Mouse (Mus musculus) midbrain, embryonic 16.5 days (tissue): Measurements from ENCODE around the gene AC140267.1. TPM values are rescaled to one million over a fixed set of nuclear protein-coding genes. Genes with fewer than 3 reads are reported as not detected.
A peak's percentile ranks its signal among the peaks of the same experiment; 100 is the strongest.

Source experiments
- ATAC-seq: fragments of 200-750 bp; cut with Nextera tagmentation; 2 replicates; pipeline ENCODE4 v1.8.0; 2017; ENCODE audit warnings: moderate TSS enrichment
- H3K27ac ChIP-seq: fragments of 300-500 bp; sonication (generic); 2 replicates; pipeline ENCODE4 v1.5.1; 2014; ENCODE audit warnings: mild to moderate bottlenecking, low read length, mixed read lengths
- H3K27me3 ChIP-seq: fragments of 300-500 bp; sonication (generic); 2 replicates; pipeline ENCODE4 v1.6.1; 2014; ENCODE audit warnings: low read depth, low read length, mixed read lengths; ENCODE audit not compliant: control insufficient read depth, insufficient read depth
- H3K36me3 ChIP-seq: fragments of 300-500 bp; sonication (generic); 2 replicates; pipeline ENCODE4 v1.6.1; 2014; ENCODE audit warnings: mild to moderate bottlenecking, low read length, moderate library complexity, mixed read lengths; ENCODE audit not compliant: control insufficient read depth, insufficient read depth
- H3K4me1 ChIP-seq: fragments of 300-500 bp; sonication (generic); 2 replicates; pipeline ENCODE4 v1.6.1; 2014; ENCODE audit warnings: mild to moderate bottlenecking, low read length, mixed read lengths; ENCODE audit not compliant: control insufficient read depth, insufficient read depth
- H3K4me2 ChIP-seq: fragments of 300-500 bp; sonication (generic); 2 replicates; pipeline ENCODE4 v1.6.1; 2014; ENCODE audit warnings: mild to moderate bottlenecking, low read length, mixed read lengths
- H3K4me3 ChIP-seq: fragments of 300-500 bp; sonication (generic); 2 replicates; pipeline ENCODE4 v1.5.1; 2014; ENCODE audit warnings: low read depth, mild to moderate bottlenecking, low read length, moderate library complexity, mixed read lengths
- H3K9ac ChIP-seq: fragments of 300-500 bp; sonication (generic); 2 replicates; pipeline ENCODE4 v1.6.1; 2014; ENCODE audit warnings: low read depth, low read length, mixed read lengths
- H3K9me3 ChIP-seq: fragments of 300-500 bp; sonication (generic); replicated peaks from 2 replicates; pipeline ENCODE4 v1.6.1; 2014; ENCODE audit warnings: mild to moderate bottlenecking, low read length, mixed read lengths; ENCODE audit not compliant: control insufficient read depth, poor library complexity, severe bottlenecking
- WGBS: fragments of 180-500 bp; shearing (Covaris S2); extraction: QIAGEN DNeasy Blood & Tissue Kit; methylation state at CpG from one replicate; pipeline ENCODE4 v1.1.7; 2014; 5-methylcytosine and 5-hydroxymethylcytosine counted together
- polyA plus RNA-seq: library from polyadenylated mRNA; unstranded; fragments of >200 nt; fragmentation: Nextera tagmentation; extraction: Ambion mirVana; gene quantifications from 2 replicates; pipeline ENCODE4 v1.2.1, GENCODE M21; 2015

Gene AC140267.1
- polyA plus RNA-seq, 1 experiment from 2014 or later: 5.5 TPM

DNA sequence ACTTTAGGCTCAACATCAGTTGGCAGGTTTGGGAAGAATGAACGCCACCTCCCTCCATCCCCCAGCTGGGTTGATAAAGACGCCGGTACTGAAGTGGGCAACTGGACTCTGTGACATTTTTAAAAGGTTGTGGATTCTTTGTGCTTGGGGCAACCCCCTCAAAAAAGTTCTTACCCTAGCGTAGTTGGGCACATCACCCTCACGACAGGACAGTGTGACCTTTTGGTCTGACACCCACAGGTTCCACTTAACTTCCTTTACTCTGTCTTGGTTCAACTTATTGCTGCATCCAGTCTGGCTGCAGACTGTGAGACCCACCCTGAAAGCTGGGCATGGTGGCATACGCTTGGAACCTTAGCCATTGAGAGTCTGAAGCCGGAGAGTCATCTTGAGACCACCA, 11.9 kb upstream of the AC140267.1 start:
- H3K27ac ChIP-seq: no peak overlapping the region
- H3K4me2 ChIP-seq: no peak overlapping the region
- H3K4me1 ChIP-seq: no peaks in the 10 kb centered on the region
- no peak for ATAC-seq
- H3K9me3 ChIP-seq: no peaks in the 10 kb centered on the region
- H3K27me3 ChIP-seq: no peaks in the 10 kb centered on the region
- H3K4me3 ChIP-seq: no peak overlapping the region
- 92% methylated on average over 7 of the region's 7 CpGs for WGBS
- H3K9ac ChIP-seq: no peak overlapping the region
- no peaks in the 10 kb centered on the region for H3K36me3 ChIP-seq

DNA sequence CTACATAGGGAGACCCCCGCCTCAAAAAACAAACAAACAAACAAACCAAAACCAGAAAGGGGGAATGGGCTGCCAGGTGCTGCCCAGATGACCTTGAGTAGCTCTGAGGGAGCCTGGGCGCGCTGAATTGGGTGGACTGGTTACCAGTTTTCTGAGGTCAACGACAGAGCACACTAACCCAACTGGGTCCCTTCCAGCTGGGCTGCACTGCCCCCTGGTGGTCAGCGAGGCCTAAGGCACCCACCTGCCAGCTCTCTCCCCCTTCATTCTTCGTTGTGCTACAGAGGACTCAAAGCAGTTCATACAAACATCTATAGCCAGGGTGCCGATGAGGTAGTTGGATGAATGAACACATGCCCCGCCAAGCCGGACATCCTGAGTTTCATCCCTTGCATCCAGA, 10.4 kb upstream of the AC140267.1 start:
- Histone ChIP-seq H3K9me3 (no peaks in the 10 kb centered on the region), H3K36me3 (no peaks in the 10 kb centered on the region), H3K27me3 (no peaks in the 10 kb centered on the region), H3K27ac (no peak overlapping the region), H3K4me1 (no peaks in the 10 kb centered on the region), H3K9ac (no peak overlapping the region), H3K4me2 (no peak overlapping the region), H3K4me3 (no peak overlapping the region)
- WGBS: 25% methylated on average over 9 of the region's 9 CpGs
- no peak for ATAC-seq

DNA sequence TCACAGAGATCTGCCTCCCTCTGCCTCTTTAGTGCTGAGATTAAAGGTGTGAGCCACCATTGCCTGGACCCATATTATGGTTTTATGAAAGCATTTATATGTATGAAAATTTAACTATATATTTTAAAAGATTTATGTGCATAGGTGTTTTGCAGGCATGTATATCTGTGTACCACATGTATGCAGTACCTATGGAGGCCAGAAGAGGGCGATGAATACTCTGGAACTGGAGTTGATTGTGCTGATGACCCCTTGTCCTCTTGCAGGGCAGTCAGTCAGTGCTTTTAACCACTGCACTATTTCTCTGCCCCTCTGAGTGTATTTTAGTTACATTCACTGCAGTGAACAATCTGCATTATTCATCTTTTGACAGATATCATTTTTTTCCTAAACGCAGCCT, 9.8 kb upstream of the AC140267.1 start:
- H3K4me1 ChIP-seq: no peaks in the 10 kb centered on the region
- no peaks in the 10 kb centered on the region for H3K9me3 ChIP-seq
- no peak overlapping the region for H3K27ac ChIP-seq
- no peaks in the 10 kb centered on the region for H3K36me3 ChIP-seq
- H3K9ac ChIP-seq: no peak overlapping the region
- 50% methylated on average over 2 of the region's 2 CpGs for WGBS
- no peak overlapping the region for H3K4me3 ChIP-seq
- no peak overlapping the region for H3K4me2 ChIP-seq
- H3K27me3 ChIP-seq: no peaks in the 10 kb centered on the region
- ATAC-seq: no peak

- H3K9me3 ChIP-seq: no peaks in the 10 kb centered on the region
- H3K27me3 ChIP-seq: no peaks in the 10 kb centered on the region
- no peak overlapping the region for H3K27ac ChIP-seq
- WGBS: 58% methylated on average over 17 of the region's 17 CpGs
- H3K9ac ChIP-seq: no peak overlapping the region
- no peak for ATAC-seq
- peaks cover under 1% of the 10 kb centered on the region; the same call in 1 of the 2 replicates for H3K4me1 ChIP-seq
- no peak overlapping the region for H3K4me3 ChIP-seq
- H3K36me3 ChIP-seq: no peaks in the 10 kb centered on the region
- H3K4me2 ChIP-seq: no peak overlapping the region; the same call in 1 of the 2 replicates
Observed at GRCm38 (mm10) chr15:80228071-80228800, 7.4 kb upstream of the AC140267.1 start.

DNA sequence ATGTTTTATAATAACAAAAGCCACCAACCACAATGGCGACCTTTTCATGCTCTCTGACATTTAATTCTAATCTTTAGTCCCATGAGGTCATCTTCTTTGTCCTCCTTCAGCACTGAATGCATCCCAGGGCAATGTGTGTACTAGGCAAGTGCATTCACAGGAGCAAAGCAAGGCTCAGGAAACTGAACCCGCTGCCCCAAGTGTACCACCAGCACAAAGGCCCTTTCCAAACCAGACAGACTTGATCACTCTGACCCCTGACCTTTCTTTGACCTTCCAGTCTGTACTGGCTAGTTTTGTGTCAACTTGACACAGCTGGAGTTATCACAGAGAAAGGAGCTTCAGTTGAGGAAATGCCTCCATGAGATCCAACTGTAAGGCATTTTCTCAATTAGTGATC, 3.3 kb upstream of the AC140267.1 start:
- no peak overlapping the region for H3K4me2 ChIP-seq
- ATAC-seq: no peak
- no peaks in the 10 kb centered on the region for H3K27me3 ChIP-seq
- peaks cover 11% of the 10 kb centered on the region for H3K4me1 ChIP-seq
- H3K36me3 ChIP-seq: no peaks in the 10 kb centered on the region
- H3K9me3 ChIP-seq: no peaks in the 10 kb centered on the region
- WGBS: 42% methylated on average over 2 of the region's 2 CpGs
- H3K9ac ChIP-seq: no peak overlapping the region
- H3K27ac ChIP-seq: no peak overlapping the region
- no peak overlapping the region for H3K4me3 ChIP-seq

GRCm38 (mm10) chr15:80233053-80233452, 2.6 kb upstream of the AC140267.1 start:
- no peaks in the 10 kb centered on the region for H3K36me3 ChIP-seq
- WGBS: 66% methylated on average over 4 of the region's 4 CpGs
- peaks cover 11% of the 10 kb centered on the region for H3K4me1 ChIP-seq
- H3K4me2 ChIP-seq: no peak overlapping the region
- 0 out of 2 replicates have a peak, but pooled peaks have one; percentile 25 for ATAC-seq
- no peak overlapping the region for H3K4me3 ChIP-seq
- no peaks in the 10 kb centered on the region for H3K9me3 ChIP-seq
- peak overlapping the region; percentile 83; the same call in 1 of the 2 replicates for H3K9ac ChIP-seq
- no peaks in the 10 kb centered on the region for H3K27me3 ChIP-seq
- peak overlapping the region; percentile 83 for H3K27ac ChIP-seq

DNA sequence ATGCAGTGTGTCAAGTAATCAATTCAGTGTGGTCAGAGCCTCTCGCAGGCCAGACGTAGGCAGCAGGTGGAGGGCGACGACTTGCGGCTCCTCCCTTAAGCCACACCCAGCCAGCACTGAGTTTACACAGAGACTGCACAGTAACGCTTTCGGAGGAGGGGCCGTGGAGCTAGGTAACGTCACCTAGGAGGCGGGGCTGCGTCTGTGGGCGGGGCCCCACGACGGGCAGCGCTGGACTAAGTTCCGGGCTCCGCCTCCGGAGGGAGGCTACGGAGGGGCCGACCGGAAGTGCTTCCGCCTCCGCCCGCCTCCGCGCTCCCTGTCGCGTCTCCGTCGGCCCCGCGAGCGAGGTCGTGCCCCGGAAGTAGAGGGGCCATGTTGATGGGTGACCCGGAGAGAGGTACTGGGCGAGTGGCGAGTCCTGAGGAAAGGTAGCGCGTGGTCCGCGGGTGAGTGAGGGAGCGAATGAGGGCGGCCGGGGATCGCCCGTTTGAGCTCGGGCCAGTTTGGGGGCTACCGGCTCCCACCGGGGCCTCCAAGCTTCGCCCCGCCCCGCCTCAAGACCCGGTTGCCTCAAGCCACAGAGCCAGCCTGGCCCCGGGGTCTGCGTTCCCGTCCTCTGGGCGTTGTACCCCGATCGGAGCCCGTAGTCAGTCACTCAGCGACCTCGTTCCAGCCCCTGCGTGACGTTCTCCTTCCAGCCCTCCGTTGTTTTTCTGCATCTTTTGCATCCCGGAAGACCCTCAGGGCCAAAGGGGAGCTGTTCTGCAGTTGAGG, 1.7 kb upstream of the AC140267.1 start, which contains the start of gene Mief1:
TSS of gene Mief1 (plus strand) at position 286 of the 777 bp plus-strand sequence.
- Histone ChIP-seq H3K4me3 (peak within 1 kb of the TSS; percentile 74), H3K4me2 (peak within 1 kb of the TSS; percentile 79), H3K4me1 (peaks cover 11% of the 10 kb centered on the region), H3K36me3 (no peaks in the 10 kb centered on the region; the same call in 1 of the 2 replicates), H3K27me3 (no peaks in the 10 kb centered on the region), H3K9ac (peak within 1 kb of the TSS; percentile 83), H3K9me3 (no peaks in the 10 kb centered on the region), H3K27ac (peak within 1 kb of the TSS; percentile 83)
- WGBS: under 1% methylated on average over 63 of the region's 67 CpGs
- peak; percentile 96 for ATAC-seq

DNA sequence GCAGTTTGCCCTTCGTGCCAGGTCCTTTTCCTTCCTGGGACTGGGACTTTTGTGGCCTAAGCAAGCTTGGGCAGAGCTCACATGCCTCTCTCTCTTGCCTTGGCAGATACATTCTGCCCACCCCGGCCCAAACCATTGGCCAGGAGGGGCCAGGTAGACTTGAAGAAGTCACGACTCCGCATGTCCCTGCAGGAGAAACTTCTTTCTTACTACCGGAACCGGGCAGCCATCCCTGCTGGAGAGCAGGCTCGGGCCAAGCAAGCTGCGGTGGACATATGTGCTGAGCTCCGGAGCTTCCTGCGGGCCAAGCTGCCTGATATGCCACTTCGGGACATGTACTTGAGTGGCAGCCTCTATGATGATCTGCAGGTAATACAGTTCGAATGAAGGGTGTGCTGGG, 12.5 kb downstream of the AC140267.1 start:
- H3K4me3 ChIP-seq: no peak overlapping the region
- ATAC-seq: no peak
- 94% methylated on average over 12 of the region's 12 CpGs for WGBS
- H3K9me3 ChIP-seq: no peaks in the 10 kb centered on the region
- peaks cover 26% of the 10 kb centered on the region for H3K36me3 ChIP-seq
- no peaks in the 10 kb centered on the region for H3K27me3 ChIP-seq
- no peak overlapping the region for H3K9ac ChIP-seq
- no peaks in the 10 kb centered on the region for H3K4me1 ChIP-seq
- H3K27ac ChIP-seq: no peak overlapping the region
- no peak overlapping the region for H3K4me2 ChIP-seq

GRCm38 (mm10) chr15:80248596-80248995, 13.0 kb downstream of the AC140267.1 start:
- Histone ChIP-seq H3K4me2 (no peak overlapping the region), H3K27ac (no peak overlapping the region), H3K4me3 (no peak overlapping the region), H3K27me3 (no peaks in the 10 kb centered on the region), H3K9ac (no peak overlapping the region), H3K36me3 (peaks cover 26% of the 10 kb centered on the region), H3K4me1 (no peaks in the 10 kb centered on the region), H3K9me3 (no peaks in the 10 kb centered on the region)
- WGBS: 98% methylated on average over 1 of the region's 1 CpGs
- no peak for ATAC-seq
